ENCODE assay signal across 14 mouse cellular contexts in genomic region chr4:148879631-148880030, GRCm38 (mm10).
"Had no signal": no experiment of that assay in that cellular context is flagged by ENCODE, and none has a peak within 500 bp of the region (broad histone marks: within the 10 kb centered on the region; RNA-seq: fewer than 3 reads in every experiment).

No protein-coding gene starts in this region.

- H3K9ac ChIP-seq: limb, embryonic 15.5 days; liver, embryonic 12.5 days; lung, embryonic 14.5 days; midbrain, embryonic 13.5 days; neural tube, embryonic 15.5 days had no signal

- H3K9me3 ChIP-seq: limb, embryonic 15.5 days; liver, embryonic 12.5 days; megakaryocyte, embryonic 14.5 days; midbrain, embryonic 13.5 days; neural tube, embryonic 15.5 days had no signal

- ATAC-seq: midbrain, embryonic 13.5 days had no signal

- H3K4me3 ChIP-seq: limb, embryonic 15.5 days; liver, embryonic 12.5 days; megakaryocyte, embryonic 14.5 days; midbrain, embryonic 13.5 days; myocyte; neural tube, embryonic 15.5 days had no signal

- H3K4me2 ChIP-seq: limb, embryonic 15.5 days; liver, embryonic 12.5 days; lung, embryonic 14.5 days; midbrain, embryonic 13.5 days; neural tube, embryonic 15.5 days had no signal

- H3K36me3 ChIP-seq: limb, embryonic 15.5 days; liver, embryonic 12.5 days; midbrain, embryonic 13.5 days; neural tube, embryonic 15.5 days had no signal

- DNase-seq: kidney, postnatal 36 days; layer of hippocampus, adult 9-11 months; layer of hippocampus, postnatal 36 days; lung, embryonic 14.5 days; right cerebral cortex, adult 18-20 months; thymus, postnatal 14 days had no signal

- H3K27ac ChIP-seq: limb, embryonic 15.5 days; liver, embryonic 12.5 days; macrophage; midbrain, embryonic 13.5 days; neural tube, embryonic 15.5 days; stomach, postnatal 0 days had no signal
